Mouse (Mus musculus): Measurements from ENCODE around the gene Diaph2. TPM values are rescaled to one million over a fixed set of nuclear protein-coding genes. Genes with fewer than 3 reads are reported as not detected.
A peak's percentile ranks its signal among the peaks of the same experiment; 100 is the strongest.

Gene Diaph2
- polyA plus RNA-seq, 1 experiment from 2014 or later: 5.4 TPM

GRCm38 (mm10) chrX:130265707-130266106, 516.2 kb downstream of the Diaph2 start:
- Histone ChIP-seq H3K36me3 (ENCODE audit: control insufficient read depth, insufficient read depth, low read length) (no peaks in the 10 kb centered on the region), H3K4me1 (replicated peaks; ENCODE audit: control insufficient read depth, insufficient read depth, low read length) (no peaks in the 10 kb centered on the region), H3K27me3 (ENCODE audit: control insufficient read depth, insufficient read depth, low read length) (no peaks in the 10 kb centered on the region), H3K9ac (ENCODE audit: low read length) (no peak overlapping the region), H3K4me3 (ENCODE audit: low read depth, low read length) (no peak overlapping the region), H3K4me2 (ENCODE audit: low read depth, low read length, severe bottlenecking) (no peak overlapping the region), H3K27ac (ENCODE audit: low read depth, low read length) (no peak overlapping the region), H3K9me3 (ENCODE audit: control insufficient read depth, low read length) (no peaks in the 10 kb centered on the region)
- ATAC-seq (replicated peaks; ENCODE audit: low FRiP score): no peak
- DNase-seq (ENCODE audit: low spot score): no peak

DNA sequence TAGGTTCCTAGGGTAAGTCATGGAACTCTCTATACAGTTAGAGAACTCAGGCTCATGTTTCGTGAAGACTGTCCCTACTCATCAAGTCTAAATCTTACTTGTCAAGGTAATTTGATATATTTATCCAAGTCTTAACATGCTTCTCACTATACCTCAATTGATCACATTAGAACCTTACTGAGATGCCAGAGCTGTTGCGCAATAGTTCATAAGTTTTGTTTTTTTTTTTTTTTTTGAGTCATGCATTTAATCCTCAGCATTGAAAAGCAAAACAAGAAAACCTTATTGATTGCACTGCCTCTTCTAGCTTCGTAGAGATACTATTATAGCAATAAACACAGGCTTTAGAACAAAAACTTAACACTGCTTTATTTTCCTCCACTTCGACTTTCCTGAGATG, 529.6 kb downstream of the Diaph2 start:
- no peak overlapping the region for H3K4me3 ChIP-seq (ENCODE audit: low read depth, low read length)
- no peak for ATAC-seq (replicated peaks; ENCODE audit: low FRiP score)
- no peaks in the 10 kb centered on the region for H3K9me3 ChIP-seq (ENCODE audit: control insufficient read depth, low read length)
- DNase-seq (ENCODE audit: low spot score): no peak
- H3K4me2 ChIP-seq (ENCODE audit: low read depth, low read length, severe bottlenecking): no peak overlapping the region
- no peaks in the 10 kb centered on the region for H3K27me3 ChIP-seq (ENCODE audit: control insufficient read depth, insufficient read depth, low read length)
- no peaks in the 10 kb centered on the region for H3K36me3 ChIP-seq (ENCODE audit: control insufficient read depth, insufficient read depth, low read length)
- no peak overlapping the region for H3K9ac ChIP-seq (ENCODE audit: low read length)
- WGBS: 86% methylated on average over 4 of the region's 4 CpGs
- H3K4me1 ChIP-seq (replicated peaks; ENCODE audit: control insufficient read depth, insufficient read depth, low read length): no peaks in the 10 kb centered on the region
- no peak overlapping the region for H3K27ac ChIP-seq (ENCODE audit: low read depth, low read length)

DNA sequence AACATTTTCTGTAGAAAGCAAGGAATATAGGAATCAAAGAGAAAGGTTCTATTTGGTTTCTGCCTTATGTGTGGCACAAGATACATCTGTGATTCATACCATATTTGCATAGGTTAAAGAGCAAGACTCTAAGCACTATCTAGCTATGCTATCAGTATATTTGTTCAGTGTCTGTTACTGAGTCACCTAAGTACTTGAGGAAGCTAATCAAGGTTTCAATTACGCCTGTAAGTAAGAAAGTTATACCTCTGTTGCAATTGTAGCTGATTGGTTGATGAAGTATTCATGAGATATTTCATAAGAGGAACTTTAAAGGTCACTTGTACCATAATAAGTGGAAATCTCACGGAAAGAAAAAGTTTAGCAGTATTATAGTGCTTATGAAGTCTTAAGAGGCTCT, 531.9 kb downstream of the Diaph2 start:
- no peak overlapping the region for H3K9ac ChIP-seq (ENCODE audit: low read length)
- H3K4me3 ChIP-seq (ENCODE audit: low read depth, low read length): no peak overlapping the region
- H3K27ac ChIP-seq (ENCODE audit: low read depth, low read length): no peak overlapping the region
- 78% methylated on average over 2 of the region's 2 CpGs for WGBS
- DNase-seq (ENCODE audit: low spot score) (no peak), ATAC-seq (replicated peaks; ENCODE audit: low FRiP score) (no peak)
- H3K9me3 ChIP-seq (ENCODE audit: control insufficient read depth, low read length): no peaks in the 10 kb centered on the region
- H3K4me1 ChIP-seq (replicated peaks; ENCODE audit: control insufficient read depth, insufficient read depth, low read length): no peaks in the 10 kb centered on the region
- H3K36me3 ChIP-seq (ENCODE audit: control insufficient read depth, insufficient read depth, low read length): no peaks in the 10 kb centered on the region
- H3K4me2 ChIP-seq (ENCODE audit: low read depth, low read length, severe bottlenecking): no peak overlapping the region
- no peaks in the 10 kb centered on the region for H3K27me3 ChIP-seq (ENCODE audit: control insufficient read depth, insufficient read depth, low read length)

GRCm38 (mm10) chrX:130287032-130287431, 537.5 kb downstream of the Diaph2 start:
- no peak overlapping the region for H3K27ac ChIP-seq (ENCODE audit: low read depth, low read length)
- 93% methylated on average over 9 of the region's 9 CpGs for WGBS
- no peaks in the 10 kb centered on the region for H3K4me1 ChIP-seq (replicated peaks; ENCODE audit: control insufficient read depth, insufficient read depth, low read length)
- H3K4me2 ChIP-seq (ENCODE audit: low read depth, low read length, severe bottlenecking): no peak overlapping the region
- H3K9ac ChIP-seq (ENCODE audit: low read length): no peak overlapping the region
- H3K36me3 ChIP-seq (ENCODE audit: control insufficient read depth, insufficient read depth, low read length): no peaks in the 10 kb centered on the region
- DNase-seq (ENCODE audit: low spot score): no peak
- no peak for ATAC-seq (replicated peaks; ENCODE audit: low FRiP score)
- no peak overlapping the region for H3K4me3 ChIP-seq (ENCODE audit: low read depth, low read length)
- H3K9me3 ChIP-seq (ENCODE audit: control insufficient read depth, low read length): no peaks in the 10 kb centered on the region
- H3K27me3 ChIP-seq (ENCODE audit: control insufficient read depth, insufficient read depth, low read length): no peaks in the 10 kb centered on the region

DNA sequence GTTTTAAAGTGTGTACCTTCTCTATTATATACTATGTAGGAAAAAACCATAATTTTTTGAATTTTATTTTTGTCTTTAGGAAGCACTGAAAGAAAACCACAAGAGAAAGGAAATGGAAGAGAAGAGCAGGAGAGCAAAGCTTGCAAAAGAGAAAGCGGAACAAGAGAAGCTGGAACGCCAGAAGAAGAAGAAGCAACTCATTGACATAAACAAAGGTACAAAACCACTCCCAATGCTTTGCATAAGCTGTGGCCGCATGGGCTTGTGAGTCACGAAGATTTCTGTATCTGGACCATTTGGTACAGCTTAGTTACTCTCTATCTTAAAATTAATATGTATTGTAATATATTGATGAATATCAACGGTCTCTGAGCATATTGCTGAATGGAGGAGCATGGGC, 540.2 kb downstream of the Diaph2 start:
- H3K4me3 ChIP-seq (ENCODE audit: low read depth, low read length): no peak overlapping the region
- H3K27ac ChIP-seq (ENCODE audit: low read depth, low read length): no peak overlapping the region
- no peaks in the 10 kb centered on the region for H3K27me3 ChIP-seq (ENCODE audit: control insufficient read depth, insufficient read depth, low read length)
- H3K9me3 ChIP-seq (ENCODE audit: control insufficient read depth, low read length): no peaks in the 10 kb centered on the region
- no peak overlapping the region for H3K9ac ChIP-seq (ENCODE audit: low read length)
- WGBS: 87% methylated on average over 5 of the region's 5 CpGs
- ATAC-seq (replicated peaks; ENCODE audit: low FRiP score) (no peak), DNase-seq (ENCODE audit: low spot score) (no peak)
- H3K4me1 ChIP-seq (replicated peaks; ENCODE audit: control insufficient read depth, insufficient read depth, low read length): no peaks in the 10 kb centered on the region
- H3K4me2 ChIP-seq (ENCODE audit: low read depth, low read length, severe bottlenecking): no peak overlapping the region
- no peaks in the 10 kb centered on the region for H3K36me3 ChIP-seq (ENCODE audit: control insufficient read depth, insufficient read depth, low read length)

DNA sequence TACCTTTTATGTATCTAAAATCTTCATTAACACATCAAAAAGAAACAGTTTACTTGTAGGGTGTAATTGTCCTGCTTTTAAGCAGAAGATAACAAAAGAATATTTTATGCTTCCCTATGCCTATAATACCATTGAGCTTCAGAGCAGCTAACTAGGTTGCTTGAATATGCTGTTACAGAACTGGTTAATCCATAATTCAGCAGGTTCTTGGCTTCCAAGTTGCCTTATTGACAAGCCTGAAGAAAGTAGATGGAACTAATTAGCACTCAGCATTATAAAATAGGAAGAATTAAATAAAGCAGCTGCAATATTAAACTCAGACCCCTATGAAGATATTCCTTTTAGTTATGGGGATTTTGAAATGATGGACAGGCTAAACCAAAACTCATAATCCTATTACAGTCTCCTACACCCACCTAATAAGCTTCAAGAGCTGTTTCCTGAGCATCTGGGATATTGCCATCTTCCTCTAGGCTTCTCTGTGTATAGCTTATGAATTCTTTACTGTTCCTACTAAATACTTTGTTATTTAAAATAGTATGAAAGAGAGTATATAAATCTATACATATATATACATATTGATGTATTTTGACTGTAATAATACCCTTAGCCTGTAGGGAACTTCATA, 601.4 kb downstream of the Diaph2 start:
- H3K4me3 ChIP-seq (ENCODE audit: low read depth, low read length): no peak overlapping the region
- H3K4me1 ChIP-seq (replicated peaks; ENCODE audit: control insufficient read depth, insufficient read depth, low read length): no peaks in the 10 kb centered on the region
- DNase-seq (ENCODE audit: low spot score) (no peak), ATAC-seq (replicated peaks; ENCODE audit: low FRiP score) (peak; percentile 39; the same call in 1 of the 2 replicates)
- no peak overlapping the region for H3K4me2 ChIP-seq (ENCODE audit: low read depth, low read length, severe bottlenecking)
- no peaks in the 10 kb centered on the region for H3K36me3 ChIP-seq (ENCODE audit: control insufficient read depth, insufficient read depth, low read length)
- no peak overlapping the region for H3K9ac ChIP-seq (ENCODE audit: low read length)
- H3K27me3 ChIP-seq (ENCODE audit: control insufficient read depth, insufficient read depth, low read length): no peaks in the 10 kb centered on the region
- H3K27ac ChIP-seq (ENCODE audit: low read depth, low read length): no peak overlapping the region
- no peaks in the 10 kb centered on the region for H3K9me3 ChIP-seq (ENCODE audit: control insufficient read depth, low read length)

DNA sequence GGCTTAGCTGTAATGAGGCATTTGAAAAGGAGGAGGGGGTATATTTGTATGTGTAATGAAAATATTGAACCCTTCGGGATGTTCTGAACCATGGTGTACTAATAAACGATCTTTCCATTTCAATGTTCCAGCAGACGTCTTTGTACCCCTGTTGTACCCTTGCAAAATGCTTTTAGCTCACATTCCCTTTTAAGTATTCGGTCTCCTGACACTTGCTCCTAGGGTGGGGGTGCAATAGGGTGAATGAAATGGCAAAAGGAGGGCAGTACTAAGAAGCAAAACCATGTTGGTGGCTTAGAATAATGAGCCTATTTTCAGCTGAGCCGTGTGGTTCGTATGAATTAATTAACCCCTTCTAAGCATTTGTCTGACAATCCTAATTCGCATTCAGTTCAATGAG, 601.9 kb downstream of the Diaph2 start:
- DNase-seq (ENCODE audit: low spot score): no peak
- Histone ChIP-seq H3K4me2 (ENCODE audit: low read depth, low read length, severe bottlenecking) (no peak overlapping the region), H3K27me3 (ENCODE audit: control insufficient read depth, insufficient read depth, low read length) (no peaks in the 10 kb centered on the region), H3K36me3 (ENCODE audit: control insufficient read depth, insufficient read depth, low read length) (no peaks in the 10 kb centered on the region), H3K4me1 (replicated peaks; ENCODE audit: control insufficient read depth, insufficient read depth, low read length) (no peaks in the 10 kb centered on the region), H3K9ac (ENCODE audit: low read length) (no peak overlapping the region), H3K4me3 (ENCODE audit: low read depth, low read length) (no peak overlapping the region), H3K9me3 (ENCODE audit: control insufficient read depth, low read length) (no peaks in the 10 kb centered on the region), H3K27ac (ENCODE audit: low read depth, low read length) (no peak overlapping the region)
- peak; percentile 83 for ATAC-seq (replicated peaks; ENCODE audit: low FRiP score)
- 40% methylated on average over 7 of the region's 7 CpGs for WGBS

GRCm38 (mm10) chrX:130393508-130394145, 644.1 kb downstream of the Diaph2 start:
- H3K27ac ChIP-seq (ENCODE audit: low read depth, low read length): 0 out of 2 replicates have a peak overlapping the region, but pooled peaks have one; percentile 31

DNA sequence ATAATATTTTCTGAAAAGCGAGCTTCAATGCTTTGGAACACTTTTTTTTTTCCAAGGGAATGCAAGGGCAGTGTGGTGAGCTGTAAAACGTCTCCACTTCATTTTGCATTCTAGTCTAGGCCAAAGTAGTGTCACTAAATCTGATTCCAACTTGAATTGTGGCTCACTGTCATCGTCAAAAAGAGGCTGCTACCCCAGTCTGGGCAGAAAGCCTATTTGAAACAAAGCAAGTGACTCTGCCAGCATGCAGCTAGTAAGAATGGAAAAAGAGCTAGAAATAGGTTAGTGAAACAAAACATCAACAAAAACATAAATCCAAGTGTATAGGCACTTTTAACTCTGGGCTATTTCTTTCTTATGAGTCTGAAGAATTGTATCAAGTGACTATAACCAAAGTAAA, 653.7 kb downstream of the Diaph2 start:
- 57% methylated on average over 3 of the region's 3 CpGs for WGBS
- Histone ChIP-seq H3K27me3 (ENCODE audit: control insufficient read depth, insufficient read depth, low read length) (no peaks in the 10 kb centered on the region), H3K36me3 (ENCODE audit: control insufficient read depth, insufficient read depth, low read length) (no peaks in the 10 kb centered on the region), H3K9me3 (ENCODE audit: control insufficient read depth, low read length) (no peaks in the 10 kb centered on the region), H3K4me3 (ENCODE audit: low read depth, low read length) (no peak overlapping the region), H3K4me2 (ENCODE audit: low read depth, low read length, severe bottlenecking) (no peak overlapping the region), H3K4me1 (replicated peaks; ENCODE audit: control insufficient read depth, insufficient read depth, low read length) (no peaks in the 10 kb centered on the region), H3K27ac (ENCODE audit: low read depth, low read length) (no peak overlapping the region), H3K9ac (ENCODE audit: low read length) (no peak overlapping the region)
- DNase-seq (ENCODE audit: low spot score) (no peak), ATAC-seq (replicated peaks; ENCODE audit: low FRiP score) (no peak)

More at GRCm38 (mm10) chrX:130393508-130394145, 644.1 kb downstream of the Diaph2 start:
- Histone ChIP-seq H3K36me3 (ENCODE audit: control insufficient read depth, insufficient read depth, low read length) (no peaks in the 10 kb centered on the region), H3K9ac (ENCODE audit: low read length) (no peak overlapping the region), H3K4me3 (ENCODE audit: low read depth, low read length) (no peak overlapping the region), H3K4me1 (replicated peaks; ENCODE audit: control insufficient read depth, insufficient read depth, low read length) (no peaks in the 10 kb centered on the region), H3K27me3 (ENCODE audit: control insufficient read depth, insufficient read depth, low read length) (no peaks in the 10 kb centered on the region; the same call in 1 of the 2 replicates), H3K9me3 (ENCODE audit: control insufficient read depth, low read length) (no peaks in the 10 kb centered on the region), H3K4me2 (ENCODE audit: low read depth, low read length, severe bottlenecking) (no peak overlapping the region)
- peak; percentile 73 for ATAC-seq (replicated peaks; ENCODE audit: low FRiP score)
- WGBS: 28% methylated on average over 4 of the region's 4 CpGs
- DNase-seq (ENCODE audit: low spot score): no peak

All from forebrain, embryonic 11.5 days (tissue).